Mouse (Mus musculus): Measurements from ENCODE around the gene Slc25a33. TPM values are rescaled to one million over a fixed set of nuclear protein-coding genes. Genes with fewer than 3 reads are reported as not detected.
A peak's percentile ranks its signal among the peaks of the same experiment; 100 is the strongest.
"Not testable (repeated sequence)": the region's sequence is repeated elsewhere in the genome, so short reads cannot be mapped to it uniquely, and the experiment has no call there.

Slc25a33 gene
- polyA plus RNA-seq (2012; ENCODE audit: insufficient read depth, insufficient read length, low replicate concordance, missing spikeins), result not detected in 2 replicates

GRCm38 (mm10) chr4:149774094-149774470 lies at the start of gene Slc25a33:
Gene Slc25a33 (minus strand): TSS chr4:149774277.
- peak within 1 kb of the TSS; percentile 78 for H3K27ac ChIP-seq (ENCODE audit: insufficient read depth, low read depth, low read length)
- under 1% methylated on average over 51 of the region's 51 CpGs for WGBS
- peaks cover 15% of the 10 kb centered on the region for H3K4me1 ChIP-seq (ENCODE audit: control insufficient read depth, insufficient read depth, low read length)
- no peak for TF ChIP-seq CTCF (IDR thresholded peaks at IDR 0.05; ENCODE audit: insufficient read depth, low read depth, low read length)
- TF ChIP-seq POLR2A (IDR thresholded peaks at IDR 0.05; ENCODE audit: insufficient read depth, low read depth, low read length), result peak; percentile 99
- H3K4me3 ChIP-seq (ENCODE audit: insufficient read depth, low read depth, low read length), result peak within 1 kb of the TSS; percentile 98

GRCm38 (mm10) chr4:149822586-149823196 lies 48.6 kb upstream of the Slc25a33 start:
- no peak for TF ChIP-seq CTCF (IDR thresholded peaks at IDR 0.05; ENCODE audit: insufficient read depth, low read depth, low read length)
- no peak for TF ChIP-seq POLR2A (IDR thresholded peaks at IDR 0.05; ENCODE audit: insufficient read depth, low read depth, low read length)
- WGBS, result 75% methylated on average over 7 of the region's 7 CpGs

GRCm38 (mm10) chr4:149822126-149822525 lies 48.0 kb upstream of the Slc25a33 start:
- Histone ChIP-seq H3K4me3 (ENCODE audit: insufficient read depth, low read depth, low read length) (no peak overlapping the region), H3K4me1 (ENCODE audit: control insufficient read depth, insufficient read depth, low read length) (peaks cover 9% of the 10 kb centered on the region), H3K27ac (ENCODE audit: insufficient read depth, low read depth, low read length) (no peak overlapping the region)
- TF ChIP-seq CTCF (IDR thresholded peaks at IDR 0.05; ENCODE audit: insufficient read depth, low read depth, low read length) (no peak), POLR2A (IDR thresholded peaks at IDR 0.05; ENCODE audit: insufficient read depth, low read depth, low read length) (no peak)
- WGBS, result 44% methylated on average over 9 of the region's 9 CpGs

More at GRCm38 (mm10) chr4:149822586-149823196, 48.6 kb upstream of the Slc25a33 start:
- peaks cover 9% of the 10 kb centered on the region for H3K4me1 ChIP-seq (ENCODE audit: control insufficient read depth, insufficient read depth, low read length)
- H3K4me3 ChIP-seq (ENCODE audit: insufficient read depth, low read depth, low read length), result no peak overlapping the region
- no peak overlapping the region for H3K27ac ChIP-seq (ENCODE audit: insufficient read depth, low read depth, low read length)

- no peak overlapping the region for H3K4me3 ChIP-seq (ENCODE audit: insufficient read depth, low read depth, low read length)
- WGBS, result 55% methylated on average over 6 of the region's 6 CpGs
- TF ChIP-seq CTCF (IDR thresholded peaks at IDR 0.05; ENCODE audit: insufficient read depth, low read depth, low read length) (no peak), POLR2A (IDR thresholded peaks at IDR 0.05; ENCODE audit: insufficient read depth, low read depth, low read length) (no peak)
- peak overlapping the region; percentile 18; the same call in 1 of the 2 replicates for H3K27ac ChIP-seq (ENCODE audit: insufficient read depth, low read depth, low read length)
- peaks cover 9% of the 10 kb centered on the region for H3K4me1 ChIP-seq (ENCODE audit: control insufficient read depth, insufficient read depth, low read length)
These were observed 46.5 kb upstream of the Slc25a33 start for GRCm38 (mm10) chr4:149820569-149820968.

GRCm38 (mm10) chr4:149819195-149819594 lies 45.1 kb upstream of the Slc25a33 start:
- TF ChIP-seq CTCF (IDR thresholded peaks at IDR 0.05; ENCODE audit: insufficient read depth, low read depth, low read length), result no peak
- no peak for TF ChIP-seq POLR2A (IDR thresholded peaks at IDR 0.05; ENCODE audit: insufficient read depth, low read depth, low read length)
- Histone ChIP-seq H3K4me3 (ENCODE audit: insufficient read depth, low read depth, low read length) (no peak overlapping the region), H3K27ac (ENCODE audit: insufficient read depth, low read depth, low read length) (no peak overlapping the region), H3K4me1 (ENCODE audit: control insufficient read depth, insufficient read depth, low read length) (peaks cover 9% of the 10 kb centered on the region)
- 90% methylated on average over 3 of the region's 3 CpGs for WGBS

- Histone ChIP-seq H3K27ac (ENCODE audit: insufficient read depth, low read depth, low read length) (no peak overlapping the region), H3K4me1 (ENCODE audit: control insufficient read depth, insufficient read depth, low read length) (peaks cover 8% of the 10 kb centered on the region), H3K4me3 (ENCODE audit: insufficient read depth, low read depth, low read length) (no peak overlapping the region)
- 90% methylated on average over 9 of the region's 9 CpGs for whole genome bisulfite sequencing
- TF ChIP-seq CTCF (IDR thresholded peaks at IDR 0.05; ENCODE audit: insufficient read depth, low read depth, low read length) (no peak), POLR2A (IDR thresholded peaks at IDR 0.05; ENCODE audit: insufficient read depth, low read depth, low read length) (no peak)
These were observed 42.5 kb upstream of the Slc25a33 start for GRCm38 (mm10) chr4:149816598-149816997.

GRCm38 (mm10) chr4:149815586-149815985 lies 41.5 kb upstream of the Slc25a33 start:
- WGBS, result 96% methylated on average over 14 of the region's 14 CpGs
- H3K4me1 ChIP-seq (ENCODE audit: control insufficient read depth, insufficient read depth, low read length), result peaks cover 3% of the 10 kb centered on the region
- no peak for TF ChIP-seq CTCF (IDR thresholded peaks at IDR 0.05; ENCODE audit: insufficient read depth, low read depth, low read length)
- TF ChIP-seq POLR2A (IDR thresholded peaks at IDR 0.05; ENCODE audit: insufficient read depth, low read depth, low read length), result no peak
- H3K27ac ChIP-seq (ENCODE audit: insufficient read depth, low read depth, low read length), result no peak overlapping the region
- no peak overlapping the region for H3K4me3 ChIP-seq (ENCODE audit: insufficient read depth, low read depth, low read length)

- Histone ChIP-seq H3K4me3 (ENCODE audit: insufficient read depth, low read depth, low read length) (no peak overlapping the region), H3K27ac (ENCODE audit: insufficient read depth, low read depth, low read length) (no peak overlapping the region), H3K4me1 (ENCODE audit: control insufficient read depth, insufficient read depth, low read length) (no peaks in the 10 kb centered on the region)
- TF ChIP-seq CTCF (IDR thresholded peaks at IDR 0.05; ENCODE audit: insufficient read depth, low read depth, low read length) (no peak), POLR2A (IDR thresholded peaks at IDR 0.05; ENCODE audit: insufficient read depth, low read depth, low read length) (no peak)
- WGBS, result 69% methylated on average over 14 of the region's 14 CpGs
These were observed 39.5 kb upstream of the Slc25a33 start for GRCm38 (mm10) chr4:149813409-149814184.

GRCm38 (mm10) chr4:149810372-149810771 lies 36.3 kb upstream of the Slc25a33 start:
- not testable (repeated sequence) for H3K4me3 ChIP-seq (ENCODE audit: insufficient read depth, low read depth, low read length); H3K27ac ChIP-seq (ENCODE audit: insufficient read depth, low read depth, low read length); H3K4me1 ChIP-seq (ENCODE audit: control insufficient read depth, insufficient read depth, low read length)
